Mouse (Mus musculus) liver, postnatal 0 days (tissue): ENCODE data around the gene Rtl6. TPM values are rescaled to one million over a fixed set of nuclear protein-coding genes. Genes with fewer than 3 reads are reported as not detected.

ENCODE experiments used
- ATAC-seq: fragments of 200-750 bp; cut with Nextera tagmentation; 2 replicates; pipeline ENCODE4 v1.8.0; 2017; ENCODE audit warnings: mild to moderate bottlenecking, moderate library complexity
- DNase-seq: peaks from one replicate; pipeline ENCODE4 v3.0.0-alpha.2; 2016
- H3K27ac ChIP-seq: fragments of 300-500 bp; sonication (generic); 2 replicates; pipeline ENCODE4 v1.5.1; 2014; ENCODE audit warnings: antibody characterized with exemption, moderate library complexity, mild to moderate bottlenecking, low read depth
- H3K27me3 ChIP-seq: fragments of 300-500 bp; sonication (generic); 2 replicates; pipeline ENCODE4 v1.6.1; 2014; ENCODE audit warnings: low read length, control low read depth, mixed read lengths; ENCODE audit not compliant: insufficient read depth
- H3K36me3 ChIP-seq: fragments of 300-500 bp; sonication (generic); replicated peaks from 2 replicates; pipeline ENCODE4 v1.6.1; 2014; ENCODE audit warnings: mild to moderate bottlenecking, control low read depth, low read length, moderate library complexity, mixed read lengths; ENCODE audit not compliant: insufficient read depth
- H3K4me1 ChIP-seq: fragments of 300-500 bp; sonication (generic); 2 replicates; pipeline ENCODE4 v1.6.1; 2014; ENCODE audit warnings: antibody characterized with exemption, mild to moderate bottlenecking, control low read depth; ENCODE audit not compliant: insufficient read depth
- H3K4me2 ChIP-seq: fragments of 300-500 bp; sonication (generic); 2 replicates; pipeline ENCODE4 v1.6.1; 2014; ENCODE audit warnings: low read depth, mild to moderate bottlenecking, low read length, moderate library complexity, mixed read lengths
- H3K4me3 ChIP-seq: fragments of 300-500 bp; sonication (generic); 2 replicates; pipeline ENCODE4 v1.5.1; 2014; ENCODE audit warnings: low read depth, low read length
- H3K9ac ChIP-seq: fragments of 300-500 bp; sonication (generic); replicated peaks from 2 replicates; pipeline ENCODE4 v1.6.1; 2014; ENCODE audit warnings: mild to moderate bottlenecking, moderate library complexity
- H3K9me3 ChIP-seq: fragments of 300-500 bp; sonication (generic); 2 replicates; pipeline ENCODE4 v1.6.1; 2016; ENCODE audit warnings: mild to moderate bottlenecking, control low read depth, low read length, mixed read lengths
- CTCF ChIP-seq: sonication (generic); IDR thresholded peaks from 2 replicates; pipeline ENCODE4 v1.5.1; 2016; ENCODE audit warnings: antibody characterized with exemption, low read depth
- EP300 ChIP-seq: IDR thresholded peaks from 2 replicates; pipeline ENCODE4 v1.6.1; 2016; ENCODE audit warnings: antibody characterized with exemption, low read depth, mild to moderate bottlenecking
- WGBS: fragments of 180-500 bp; shearing (Covaris S2); extraction: QIAGEN DNeasy Blood & Tissue Kit; methylation state at CpG from one replicate; pipeline ENCODE4 v1.1.7; 2014; ENCODE audit not compliant: insufficient replicate concordance; 5-methylcytosine and 5-hydroxymethylcytosine counted together
- polyA plus RNA-seq: library from polyadenylated mRNA; unstranded; fragments of >200 nt; fragmentation: Nextera tagmentation; extraction: Ambion mirVana; gene quantifications from 2 replicates; pipeline ENCODE4 v1.2.1, GENCODE M21; 2015

The Rtl6 gene
- polyA plus RNA-seq, 1 experiment from 2014 or later: 0.63 TPM

DNA sequence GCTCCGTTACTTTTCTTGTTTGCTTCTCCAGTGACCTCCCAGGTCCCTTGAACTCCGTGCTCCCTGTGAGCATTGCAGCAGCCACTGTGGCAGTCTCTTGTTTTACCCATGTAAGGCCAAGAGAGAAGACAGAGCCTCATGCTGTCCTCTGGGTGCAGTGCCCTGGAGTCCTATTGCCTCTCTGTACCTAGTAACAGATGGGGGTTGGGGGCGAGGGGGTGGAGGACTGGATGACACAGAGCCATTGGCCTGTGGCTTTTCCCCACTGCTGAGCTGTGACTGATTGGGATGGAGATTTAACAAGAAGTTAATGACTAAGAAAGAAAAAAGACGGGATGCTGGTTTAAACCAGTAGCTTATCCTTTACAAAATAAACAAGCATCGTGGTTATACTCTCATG, 16.4 kb downstream of the Rtl6 start:
- no peak overlapping the region for H3K9ac ChIP-seq
- no peak for TF ChIP-seq EP300
- no peak for TF ChIP-seq CTCF
- H3K27ac ChIP-seq: no peak overlapping the region
- no peaks in the 10 kb centered on the region for H3K36me3 ChIP-seq
- H3K4me3 ChIP-seq: no peak overlapping the region
- H3K27me3 ChIP-seq: no peaks in the 10 kb centered on the region
- H3K9me3 ChIP-seq: no peaks in the 10 kb centered on the region
- no peak for DNase-seq
- H3K4me2 ChIP-seq: no peak overlapping the region
- no peaks in the 10 kb centered on the region for H3K4me1 ChIP-seq
- WGBS: 58% methylated on average over 5 of the region's 5 CpGs
- ATAC-seq: no peak

DNA sequence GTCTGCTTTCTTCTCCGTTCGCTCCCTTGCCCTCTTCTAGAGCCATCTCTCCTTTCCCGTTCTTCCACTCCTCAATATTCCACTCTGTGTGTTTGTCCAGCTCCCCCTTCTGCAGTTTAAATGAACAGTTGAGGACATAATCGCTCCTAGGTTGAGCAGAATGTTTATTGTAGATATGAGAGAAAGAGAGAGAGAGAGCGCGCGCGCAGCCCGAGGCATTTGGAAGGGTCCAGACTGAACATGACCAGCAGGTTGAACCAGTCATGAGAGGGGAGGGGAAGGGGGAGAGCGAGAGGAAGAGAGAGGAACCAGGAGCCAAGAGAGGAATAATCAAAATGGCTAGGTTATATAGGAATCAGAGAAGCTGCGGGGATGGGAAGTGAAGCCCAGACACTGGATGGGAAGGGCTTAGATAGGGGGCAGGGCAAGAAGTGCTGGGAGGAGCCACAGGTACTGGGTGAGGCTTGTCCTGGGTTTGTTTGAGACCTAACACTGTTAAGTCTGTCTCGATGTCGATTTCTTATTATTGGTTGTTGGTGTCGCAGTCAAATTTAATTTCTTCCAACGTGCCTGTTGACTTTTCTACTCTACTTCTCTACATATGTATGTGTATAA, 18.5 kb downstream of the Rtl6 start:
- H3K9ac ChIP-seq: no peak overlapping the region
- no peak overlapping the region for H3K4me3 ChIP-seq
- H3K9me3 ChIP-seq: no peaks in the 10 kb centered on the region
- H3K27ac ChIP-seq: no peak overlapping the region
- H3K36me3 ChIP-seq: no peaks in the 10 kb centered on the region
- H3K4me1 ChIP-seq: no peaks in the 10 kb centered on the region
- H3K4me2 ChIP-seq: no peak overlapping the region
- 69% methylated on average over 15 of the region's 15 CpGs for WGBS
- TF ChIP-seq CTCF (no peak), EP300 (no peak)
- ATAC-seq: no peak
- no peak for DNase-seq
- no peaks in the 10 kb centered on the region for H3K27me3 ChIP-seq

DNA sequence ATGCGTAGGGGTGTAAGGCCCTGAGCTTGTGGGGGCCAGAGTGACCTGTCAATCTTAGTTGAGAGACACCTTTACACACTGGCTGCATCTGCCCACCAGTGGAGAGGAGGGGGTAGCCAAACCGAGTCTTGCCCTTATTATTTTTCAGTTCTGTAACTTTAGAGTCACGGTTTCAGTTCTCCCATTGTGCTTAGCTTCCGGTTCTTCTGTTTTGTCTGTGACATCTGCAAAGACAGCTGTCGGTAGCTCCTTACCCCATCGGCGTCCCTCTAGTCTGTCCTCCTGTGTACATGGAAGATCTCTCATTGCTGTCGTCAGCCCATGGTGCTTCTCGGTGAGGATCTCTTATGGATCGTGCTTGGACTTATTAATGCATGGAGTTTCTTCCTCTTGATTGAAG, 20.5 kb downstream of the Rtl6 start:
- no peak overlapping the region for H3K4me2 ChIP-seq
- 69% methylated on average over 10 of the region's 10 CpGs for WGBS
- no peak for ATAC-seq

DNA sequence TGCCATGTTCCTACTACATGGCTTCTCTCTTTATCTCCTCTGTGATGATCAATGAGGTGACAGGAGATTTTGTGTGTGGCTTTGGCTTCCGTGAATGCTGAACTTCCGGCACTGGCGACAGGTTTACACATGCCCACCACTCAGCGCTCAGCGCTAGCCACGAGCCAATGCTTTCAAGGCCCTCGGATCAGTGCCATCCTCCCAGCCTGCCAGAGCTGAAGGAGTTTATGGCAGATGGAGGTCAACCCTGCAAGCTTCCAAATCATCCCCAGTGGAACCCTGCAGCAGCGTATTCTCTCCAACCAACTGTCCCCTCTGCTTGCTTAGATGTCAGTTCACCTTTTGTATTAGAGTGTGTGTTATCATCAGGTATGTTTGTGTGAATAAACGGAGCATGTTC, 21.0 kb downstream of the Rtl6 start:
- H3K4me2 ChIP-seq: no peak overlapping the region
- no peaks in the 10 kb centered on the region for H3K27me3 ChIP-seq
- no peaks in the 10 kb centered on the region for H3K36me3 ChIP-seq
- no peak overlapping the region for H3K4me3 ChIP-seq
- H3K9ac ChIP-seq: no peak overlapping the region
- H3K4me1 ChIP-seq: no peaks in the 10 kb centered on the region
- DNase-seq (no peak), ATAC-seq (no peak)
- 83% methylated on average over 9 of the region's 9 CpGs for WGBS
- no peak overlapping the region for H3K27ac ChIP-seq
- no peak for TF ChIP-seq CTCF
- TF ChIP-seq EP300: no peak
- no peaks in the 10 kb centered on the region for H3K9me3 ChIP-seq

More for the DNA sequence above, 20.5 kb downstream of the Rtl6 start:
- no peak overlapping the region for H3K27ac ChIP-seq
- no peak overlapping the region for H3K4me3 ChIP-seq
- H3K36me3 ChIP-seq: no peaks in the 10 kb centered on the region
- TF ChIP-seq CTCF (no peak; the same call in 1 of the 2 replicates), EP300 (no peak)
- no peaks in the 10 kb centered on the region for H3K4me1 ChIP-seq
- no peak for DNase-seq
- no peaks in the 10 kb centered on the region for H3K9me3 ChIP-seq
- H3K9ac ChIP-seq: no peak overlapping the region
- no peaks in the 10 kb centered on the region for H3K27me3 ChIP-seq

DNA sequence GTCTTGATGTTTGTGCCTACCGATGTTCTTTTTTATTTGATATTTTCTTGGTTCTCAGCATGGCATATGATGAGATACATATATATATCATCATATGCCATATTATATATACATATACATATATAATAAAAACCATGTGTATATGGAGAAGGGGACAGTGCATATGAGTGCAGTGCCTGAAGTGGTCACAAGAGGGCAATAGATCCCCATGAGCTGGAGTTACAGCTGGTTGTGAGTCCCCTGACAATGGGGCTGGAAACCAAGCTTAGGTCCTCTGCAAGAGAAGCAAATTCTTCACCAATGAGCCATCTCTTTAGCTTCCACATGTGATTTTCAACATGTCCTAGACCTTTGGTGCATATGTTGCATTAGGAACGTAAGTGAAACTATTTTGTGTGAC, 21.7 kb downstream of the Rtl6 start:
- DNase-seq (no peak), ATAC-seq (no peak)
- no peak overlapping the region for H3K27ac ChIP-seq
- no peak overlapping the region for H3K9ac ChIP-seq
- H3K9me3 ChIP-seq: no peaks in the 10 kb centered on the region
- H3K27me3 ChIP-seq: no peaks in the 10 kb centered on the region
- H3K36me3 ChIP-seq: no peaks in the 10 kb centered on the region
- H3K4me2 ChIP-seq: no peak overlapping the region
- no peak for TF ChIP-seq EP300
- TF ChIP-seq CTCF: peak; percentile 67
- no peak overlapping the region for H3K4me3 ChIP-seq
- WGBS: 86% methylated on average over 2 of the region's 2 CpGs
- no peaks in the 10 kb centered on the region for H3K4me1 ChIP-seq

DNA sequence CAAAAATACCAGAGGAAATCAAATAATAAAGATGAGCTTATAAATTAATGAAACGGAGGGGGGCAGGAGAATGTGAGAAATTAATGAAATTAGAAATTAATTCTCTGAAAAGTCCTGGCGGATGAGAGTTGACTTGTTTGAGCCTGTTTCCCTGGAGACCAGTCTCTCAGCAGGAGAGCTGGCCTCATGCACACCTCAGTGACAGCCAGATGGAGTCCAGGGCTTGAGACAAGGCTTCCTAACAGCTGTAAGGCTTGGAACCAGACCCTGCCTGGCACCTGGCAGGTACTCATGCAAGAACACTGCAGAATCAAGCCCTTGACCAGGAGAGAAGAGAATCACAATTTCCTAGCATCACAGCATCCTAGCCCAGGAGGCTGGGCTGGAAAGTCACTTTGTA, 25.4 kb downstream of the Rtl6 start:
- DNase-seq: no peak
- Histone ChIP-seq H3K9ac (no peak overlapping the region), H3K27me3 (no peaks in the 10 kb centered on the region), H3K4me3 (no peak overlapping the region), H3K4me2 (no peak overlapping the region), H3K4me1 (no peaks in the 10 kb centered on the region), H3K27ac (no peak overlapping the region), H3K36me3 (no peaks in the 10 kb centered on the region), H3K9me3 (no peaks in the 10 kb centered on the region)
- WGBS: 71% methylated on average over 2 of the region's 2 CpGs
- no peak for ATAC-seq
- TF ChIP-seq EP300 (no peak), CTCF (no peak)

DNA sequence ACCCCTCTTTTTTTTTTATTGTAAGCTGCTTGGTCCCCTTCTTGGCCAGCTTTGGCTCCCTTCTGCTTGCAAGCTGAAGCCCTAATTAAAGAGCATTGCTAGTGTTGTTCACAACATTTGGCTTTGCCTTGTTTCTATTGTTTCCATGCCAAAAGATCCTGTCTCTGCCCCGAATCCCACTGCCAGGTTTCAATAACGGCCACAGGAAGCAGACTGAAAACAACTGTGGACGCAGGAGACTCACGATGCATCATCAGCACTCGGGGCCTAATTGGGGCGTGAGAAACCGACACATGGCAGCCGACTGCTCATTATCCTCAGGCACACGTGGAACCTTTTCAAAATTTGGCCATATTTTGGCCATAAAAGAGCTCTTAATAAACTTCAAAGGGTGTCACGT, 26.1 kb downstream of the Rtl6 start:
- ATAC-seq: no peak
- H3K4me3 ChIP-seq: no peak overlapping the region
- TF ChIP-seq CTCF: no peak
- no peak for DNase-seq
- no peaks in the 10 kb centered on the region for H3K36me3 ChIP-seq
- H3K9ac ChIP-seq: no peak overlapping the region
- H3K27ac ChIP-seq: no peak overlapping the region
- H3K4me1 ChIP-seq: no peaks in the 10 kb centered on the region
- WGBS: 60% methylated on average over 10 of the region's 10 CpGs
- H3K4me2 ChIP-seq: no peak overlapping the region
- H3K27me3 ChIP-seq: no peaks in the 10 kb centered on the region
- no peaks in the 10 kb centered on the region for H3K9me3 ChIP-seq
